Mouse (Mus musculus) heart, embryonic 13.5 days (tissue): ENCODE measurements around the gene Dmgdh. TPM values are rescaled to one million over a fixed set of nuclear protein-coding genes. Genes with fewer than 3 reads are reported as not detected.

Source experiments
- ATAC-seq: fragments of 200-750 bp; cut with Nextera tagmentation; 2 replicates; pipeline ENCODE4 v1.8.0; 2017; ENCODE audit warnings: moderate TSS enrichment; ENCODE audit not compliant: insufficient number of reproducible peaks, low FRiP score, low TSS enrichment; ENCODE audit errors: extremely low read depth
- H3K27ac ChIP-seq: fragments of 300-500 bp; sonication (generic); replicated peaks from 2 replicates; pipeline ENCODE4 v1.5.1; 2015; ENCODE audit warnings: moderate library complexity, mild to moderate bottlenecking, inconsistent platforms
- H3K27me3 ChIP-seq: fragments of 300-500 bp; sonication (generic); replicated peaks from 2 replicates; pipeline ENCODE4 v1.6.1; 2015; ENCODE audit warnings: mild to moderate bottlenecking, inconsistent platforms
- H3K36me3 ChIP-seq: fragments of 300-500 bp; sonication (generic); 2 replicates; pipeline ENCODE4 v1.6.1; 2015; ENCODE audit warnings: mild to moderate bottlenecking, inconsistent platforms
- H3K4me1 ChIP-seq: fragments of 300-500 bp; sonication (generic); 2 replicates; pipeline ENCODE4 v1.6.1; 2015; ENCODE audit warnings: inconsistent platforms
- H3K4me2 ChIP-seq: fragments of 300-500 bp; sonication (generic); 2 replicates; pipeline ENCODE4 v1.6.1; 2015; ENCODE audit warnings: inconsistent platforms, mild to moderate bottlenecking, moderate library complexity
- H3K4me3 ChIP-seq: fragments of 300-500 bp; sonication (generic); 2 replicates; pipeline ENCODE4 v1.5.1; 2015; ENCODE audit warnings: moderate library complexity, mild to moderate bottlenecking, inconsistent platforms
- H3K9ac ChIP-seq: fragments of 300-500 bp; sonication (generic); 2 replicates; pipeline ENCODE4 v1.6.1; 2015; ENCODE audit warnings: inconsistent platforms, mild to moderate bottlenecking, moderate library complexity
- H3K9me3 ChIP-seq: fragments of 300-500 bp; sonication (generic); 2 replicates; pipeline ENCODE4 v1.6.1; 2016; ENCODE audit warnings: inconsistent platforms
- whole genome bisulfite sequencing: fragments of 180-500 bp; shearing (Covaris S2); methylation state at CpG from one replicate; pipeline ENCODE4 v1.1.7; 2015; ENCODE audit warnings: mixed read lengths; 5-methylcytosine and 5-hydroxymethylcytosine counted together
- polyA plus RNA-seq: library from polyadenylated mRNA; unstranded; fragments of >200 nt; fragmentation: Nextera tagmentation; extraction: Ambion mirVana; gene quantifications from 2 replicates; pipeline ENCODE4 v1.2.1, GENCODE M21; 2015

Dmgdh gene
- polyA plus RNA-seq, 1 experiment from 2014 or later, result 0.08 TPM

GRCm38 (mm10) chr13:93672371-93672770 is 1.9 kb upstream of the Dmgdh start:
- peaks cover 20% of the 10 kb centered on the region for H3K27me3 ChIP-seq
- H3K27ac ChIP-seq, result no peak overlapping the region
- H3K9ac ChIP-seq, result no peak overlapping the region
- ATAC-seq, result no peak
- no peak overlapping the region for H3K4me3 ChIP-seq
- H3K9me3 ChIP-seq, result peaks cover 12% of the 10 kb centered on the region; the same call in 1 of the 2 replicates
- H3K4me1 ChIP-seq, result peaks cover 9% of the 10 kb centered on the region; the same call in 1 of the 2 replicates
- H3K4me2 ChIP-seq, result no peak overlapping the region
- WGBS, result 87% methylated on average over 4 of the region's 4 CpGs
- H3K36me3 ChIP-seq, result no peaks in the 10 kb centered on the region

- Histone ChIP-seq H3K36me3 (no peaks in the 10 kb centered on the region), H3K27ac (no peak overlapping the region), H3K4me2 (no peak overlapping the region), H3K4me3 (no peak overlapping the region), H3K27me3 (peaks cover 20% of the 10 kb centered on the region), H3K9me3 (peaks cover 8% of the 10 kb centered on the region; the same call in 1 of the 2 replicates), H3K9ac (no peak overlapping the region), H3K4me1 (peaks cover 9% of the 10 kb centered on the region; the same call in 1 of the 2 replicates)
- no peak for ATAC-seq
- 47% methylated on average over 2 of the region's 2 CpGs for WGBS
Observed at GRCm38 (mm10) chr13:93673296-93673695, 937 bp upstream of the Dmgdh start.

- ATAC-seq, result no peak
- peaks cover 9% of the 10 kb centered on the region; the same call in 1 of the 2 replicates for H3K4me1 ChIP-seq
- H3K27me3 ChIP-seq, result peaks cover 20% of the 10 kb centered on the region
- H3K9me3 ChIP-seq, result 0 out of 2 replicates have a peak, but pooled peaks cover 3% of the 10 kb centered on the region
- H3K9ac ChIP-seq, result no peak overlapping the region
- H3K4me3 ChIP-seq, result no peak overlapping the region
- WGBS, result 41% methylated on average over 9 of the region's 9 CpGs
- no peak overlapping the region for H3K27ac ChIP-seq
- no peak overlapping the region for H3K4me2 ChIP-seq
- no peaks in the 10 kb centered on the region for H3K36me3 ChIP-seq
Observed at GRCm38 (mm10) chr13:93676864-93677263, 2.6 kb downstream of the Dmgdh start.

- Histone ChIP-seq H3K27ac (no peak overlapping the region), H3K36me3 (no peaks in the 10 kb centered on the region), H3K4me3 (no peak overlapping the region), H3K4me1 (no peaks in the 10 kb centered on the region), H3K9me3 (0 out of 2 replicates have a peak, but pooled peaks cover 3% of the 10 kb centered on the region), H3K4me2 (no peak overlapping the region), H3K27me3 (no peaks in the 10 kb centered on the region), H3K9ac (no peak overlapping the region)
- ATAC-seq, result no peak; the same call in 1 of the 2 replicates
Observed at GRCm38 (mm10) chr13:93683336-93683735, 9.1 kb downstream of the Dmgdh start.

- no peaks in the 10 kb centered on the region for H3K36me3 ChIP-seq
- no peak overlapping the region for H3K9ac ChIP-seq
- no peaks in the 10 kb centered on the region for H3K4me1 ChIP-seq
- no peak overlapping the region for H3K27ac ChIP-seq
- 85% methylated on average over 4 of the region's 4 CpGs for WGBS
- H3K27me3 ChIP-seq, result no peaks in the 10 kb centered on the region
- ATAC-seq, result no peak
- no peak overlapping the region for H3K4me3 ChIP-seq
- H3K4me2 ChIP-seq, result no peak overlapping the region
- 0 out of 2 replicates have a peak, but pooled peaks cover 2% of the 10 kb centered on the region for H3K9me3 ChIP-seq
Observed at GRCm38 (mm10) chr13:93685226-93685625, 11.0 kb downstream of the Dmgdh start.

- WGBS, result 11% methylated on average over 5 of the region's 5 CpGs
- H3K4me3 ChIP-seq, result no peak overlapping the region
- H3K27ac ChIP-seq, result no peak overlapping the region
- no peaks in the 10 kb centered on the region for H3K4me1 ChIP-seq
- H3K9me3 ChIP-seq, result no peaks in the 10 kb centered on the region
- H3K36me3 ChIP-seq, result no peaks in the 10 kb centered on the region
- no peak overlapping the region for H3K9ac ChIP-seq
- ATAC-seq, result no peak
- H3K27me3 ChIP-seq, result no peaks in the 10 kb centered on the region
- H3K4me2 ChIP-seq, result no peak overlapping the region
Observed at GRCm38 (mm10) chr13:93687321-93687720, 13.1 kb downstream of the Dmgdh start.

GRCm38 (mm10) chr13:93689566-93689965 is 15.3 kb downstream of the Dmgdh start:
- WGBS, result 92% methylated on average over 3 of the region's 3 CpGs

GRCm38 (mm10) chr13:93690821-93691220 is 16.6 kb downstream of the Dmgdh start:
- 69% methylated on average over 1 of the region's 1 CpGs for WGBS
- Histone ChIP-seq H3K4me2 (no peak overlapping the region), H3K4me1 (no peaks in the 10 kb centered on the region), H3K36me3 (no peaks in the 10 kb centered on the region), H3K4me3 (no peak overlapping the region), H3K9me3 (peaks cover 3% of the 10 kb centered on the region; the same call in 1 of the 2 replicates), H3K9ac (no peak overlapping the region), H3K27me3 (no peaks in the 10 kb centered on the region), H3K27ac (no peak overlapping the region)
- no peak for ATAC-seq

More at GRCm38 (mm10) chr13:93689566-93689965, 15.3 kb downstream of the Dmgdh start:
- Histone ChIP-seq H3K36me3 (no peaks in the 10 kb centered on the region), H3K27ac (no peak overlapping the region), H3K9ac (no peak overlapping the region), H3K4me2 (no peak overlapping the region), H3K4me1 (no peaks in the 10 kb centered on the region), H3K9me3 (no peaks in the 10 kb centered on the region), H3K27me3 (no peaks in the 10 kb centered on the region), H3K4me3 (no peak overlapping the region)
- no peak for ATAC-seq

GRCm38 (mm10) chr13:93698866-93699265 is 24.6 kb downstream of the Dmgdh start:
- H3K9me3 ChIP-seq, result peaks cover 3% of the 10 kb centered on the region; the same call in 1 of the 2 replicates
- no peak for ATAC-seq
- H3K4me3 ChIP-seq, result no peak overlapping the region
- H3K4me1 ChIP-seq, result no peaks in the 10 kb centered on the region
- H3K4me2 ChIP-seq, result no peak overlapping the region
- no peaks in the 10 kb centered on the region for H3K27me3 ChIP-seq
- H3K36me3 ChIP-seq, result no peaks in the 10 kb centered on the region
- no peak overlapping the region for H3K27ac ChIP-seq
- no peak overlapping the region for H3K9ac ChIP-seq
- 61% methylated on average over 6 of the region's 6 CpGs for WGBS

GRCm38 (mm10) chr13:93705697-93706096 is 31.5 kb downstream of the Dmgdh start:
- no peaks in the 10 kb centered on the region for H3K4me1 ChIP-seq
- H3K4me3 ChIP-seq, result no peak overlapping the region
- no peaks in the 10 kb centered on the region for H3K27me3 ChIP-seq
- H3K4me2 ChIP-seq, result no peak overlapping the region
- 72% methylated on average over 4 of the region's 4 CpGs for WGBS
- H3K9me3 ChIP-seq, result no peaks in the 10 kb centered on the region
- H3K9ac ChIP-seq, result no peak overlapping the region
- no peak for ATAC-seq
- no peak overlapping the region for H3K27ac ChIP-seq
- no peaks in the 10 kb centered on the region for H3K36me3 ChIP-seq

GRCm38 (mm10) chr13:93707271-93707670 is 33.0 kb downstream of the Dmgdh start:
- Histone ChIP-seq H3K27me3 (no peaks in the 10 kb centered on the region), H3K9ac (no peak overlapping the region), H3K27ac (no peak overlapping the region), H3K36me3 (no peaks in the 10 kb centered on the region), H3K9me3 (no peaks in the 10 kb centered on the region), H3K4me1 (no peaks in the 10 kb centered on the region), H3K4me3 (no peak overlapping the region), H3K4me2 (no peak overlapping the region)
- 67% methylated on average over 4 of the region's 4 CpGs for WGBS
- ATAC-seq, result no peak

- no peaks in the 10 kb centered on the region for H3K9me3 ChIP-seq
- H3K4me1 ChIP-seq, result no peaks in the 10 kb centered on the region
- no peak overlapping the region for H3K4me3 ChIP-seq
- WGBS, result 81% methylated on average over 4 of the region's 4 CpGs
- no peak overlapping the region for H3K9ac ChIP-seq
- no peaks in the 10 kb centered on the region for H3K27me3 ChIP-seq
- ATAC-seq, result no peak
- H3K36me3 ChIP-seq, result no peaks in the 10 kb centered on the region
- H3K4me2 ChIP-seq, result no peak overlapping the region
- H3K27ac ChIP-seq, result no peak overlapping the region
Observed at GRCm38 (mm10) chr13:93710325-93710724, 36.1 kb downstream of the Dmgdh start.
